Mouse (Mus musculus) right cerebral cortex, postnatal 14 days (tissue): ENCODE results near the gene Pcyt1b.

Source experiments
- DNase-seq: peaks from one replicate; pipeline ENCODE4 v3.0.0; 2022

Gene Pcyt1b

GRCm38 (mm10) chrX:93732975-93733748 is 78.5 kb downstream of the Pcyt1b start:
- no peak for DNase-seq

GRCm38 (mm10) chrX:93749165-93749564 is 94.5 kb downstream of the Pcyt1b start:
- DNase-seq, result no peak

- no peak for DNase-seq
Observed at GRCm38 (mm10) chrX:93750566-93750965, 95.9 kb downstream of the Pcyt1b start.

- DNase-seq, result no peak
Observed at GRCm38 (mm10) chrX:93755210-93755842, 100.7 kb downstream of the Pcyt1b start.

- no peak for DNase-seq
Observed at GRCm38 (mm10) chrX:93756867-93757455, 102.3 kb downstream of the Pcyt1b start.

- DNase-seq, result no peak
Observed at GRCm38 (mm10) chrX:93760770-93761169, 106.1 kb downstream of the Pcyt1b start.

GRCm38 (mm10) chrX:93789562-93789961 is 134.9 kb downstream of the Pcyt1b start:
- DNase-seq, result no peak

GRCm38 (mm10) chrX:93793168-93793567 is 138.5 kb downstream of the Pcyt1b start:
- peak; percentile 13 for DNase-seq
